Mouse (Mus musculus) megakaryocyte, embryonic 14.5 days (primary cell): ENCODE results near the gene Slc46a1.

Source experiments
- FLI1 ChIP-seq: IDR thresholded peaks from 2 replicates; pipeline ENCODE4 v1.6.1; 2012; ENCODE audit warnings: low read length, inconsistent platforms, mixed read lengths
- GATA1 ChIP-seq: IDR thresholded peaks from 3 replicates; pipeline ENCODE4 v1.6.1; 2012; ENCODE audit warnings: mixed read lengths, low read length, inconsistent platforms, borderline replicate concordance

- no peak for TF ChIP-seq GATA1
- TF ChIP-seq FLI1: no peak
Measured at GRCm38 (mm10) chr11:78424352-78424751, 41.1 kb upstream of the Slc46a1 start.
